Mouse (Mus musculus): ENCODE data around the gene Pik3cb. TPM values are rescaled to one million over a fixed set of nuclear protein-coding genes. Genes with fewer than 3 reads are reported as not detected.

The Pik3cb gene
- polyA plus RNA-seq, 1 experiment, result 2.5 TPM

DNA sequence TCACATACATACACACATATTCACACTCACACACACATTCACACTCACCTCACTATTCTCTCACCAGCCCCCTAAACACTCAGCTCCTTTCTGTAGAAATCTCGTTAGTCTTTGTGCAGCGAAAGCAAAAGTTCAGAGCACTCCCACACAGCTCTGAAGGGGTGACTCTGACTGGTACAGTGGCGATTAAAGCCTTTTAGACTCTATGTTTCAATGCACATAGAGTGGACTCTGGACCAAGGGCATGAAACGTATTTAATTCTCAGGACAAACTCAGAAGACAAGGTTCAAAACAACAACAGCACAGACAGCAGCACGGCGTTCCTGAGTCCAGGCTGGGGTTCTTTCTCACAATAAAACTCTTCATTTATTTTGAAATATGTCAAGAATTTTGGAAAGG lies 122.7 kb downstream of the Pik3cb start:
- DNase-seq (ENCODE audit: low read depth, low spot score), result no peak
- WGBS, result 68% methylated on average over 6 of the region's 6 CpGs

DNA sequence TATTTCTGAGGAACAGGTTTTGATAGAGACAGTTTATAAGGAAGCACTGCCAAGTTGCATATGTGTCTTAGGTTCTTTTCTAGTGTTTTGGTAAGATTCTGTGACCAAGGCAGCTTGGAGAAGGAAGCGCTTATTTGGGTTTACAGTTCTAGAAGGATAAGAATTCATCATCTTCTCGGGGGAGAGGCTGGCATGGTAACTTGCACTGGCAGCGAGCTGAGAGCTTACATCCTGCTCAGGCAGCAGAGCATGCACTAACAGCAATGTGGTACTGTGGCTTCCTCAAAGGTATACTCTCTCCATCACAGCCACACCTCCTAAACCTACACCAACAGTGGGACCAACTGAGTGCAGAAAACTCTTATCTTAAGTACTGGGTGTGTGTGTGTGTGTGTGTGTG lies 123.7 kb downstream of the Pik3cb start:
- DNase-seq (ENCODE audit: low read depth, low spot score), result no peak
- WGBS, result 63% methylated on average over 3 of the region's 3 CpGs

DNA sequence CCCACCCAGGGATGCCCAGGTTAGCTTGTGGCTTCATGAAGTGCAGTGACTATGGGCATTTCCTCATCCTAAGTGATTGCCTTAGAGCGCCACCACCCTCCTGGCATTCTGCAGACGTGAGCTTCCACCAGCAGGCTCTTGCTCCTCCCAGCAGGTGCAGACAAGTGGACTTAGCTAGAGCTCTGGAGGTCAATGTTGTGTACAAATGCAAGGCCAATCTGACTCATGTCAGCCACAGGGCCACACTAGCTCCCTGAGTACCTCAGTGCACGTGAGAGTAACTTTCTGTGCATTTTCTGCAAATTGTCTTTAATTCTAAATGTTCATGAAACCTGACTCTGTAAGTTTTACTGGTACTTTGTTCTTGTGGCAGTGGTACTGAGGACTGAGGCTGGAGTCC lies 124.1 kb downstream of the Pik3cb start:
- 42% methylated on average over 3 of the region's 3 CpGs for WGBS
- DNase-seq (ENCODE audit: low read depth, low spot score), result no peak

DNA sequence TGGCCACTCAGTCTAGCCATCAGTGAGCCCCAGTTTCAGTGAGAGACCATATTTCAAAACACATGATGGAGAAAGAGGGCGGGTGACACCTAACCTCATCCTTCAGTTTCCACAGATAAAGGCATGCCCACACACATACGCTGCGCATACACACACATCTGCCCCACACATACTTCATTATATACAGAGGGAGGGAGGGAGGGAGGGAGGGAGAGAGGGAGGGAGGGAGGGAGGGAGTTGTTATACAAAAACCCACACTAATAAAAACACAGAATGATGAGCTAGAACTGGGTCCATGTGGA lies 130.6 kb downstream of the Pik3cb start:
- DNase-seq (ENCODE audit: low read depth, low spot score), result no peak
- 94% methylated on average over 3 of the region's 3 CpGs for WGBS

DNA sequence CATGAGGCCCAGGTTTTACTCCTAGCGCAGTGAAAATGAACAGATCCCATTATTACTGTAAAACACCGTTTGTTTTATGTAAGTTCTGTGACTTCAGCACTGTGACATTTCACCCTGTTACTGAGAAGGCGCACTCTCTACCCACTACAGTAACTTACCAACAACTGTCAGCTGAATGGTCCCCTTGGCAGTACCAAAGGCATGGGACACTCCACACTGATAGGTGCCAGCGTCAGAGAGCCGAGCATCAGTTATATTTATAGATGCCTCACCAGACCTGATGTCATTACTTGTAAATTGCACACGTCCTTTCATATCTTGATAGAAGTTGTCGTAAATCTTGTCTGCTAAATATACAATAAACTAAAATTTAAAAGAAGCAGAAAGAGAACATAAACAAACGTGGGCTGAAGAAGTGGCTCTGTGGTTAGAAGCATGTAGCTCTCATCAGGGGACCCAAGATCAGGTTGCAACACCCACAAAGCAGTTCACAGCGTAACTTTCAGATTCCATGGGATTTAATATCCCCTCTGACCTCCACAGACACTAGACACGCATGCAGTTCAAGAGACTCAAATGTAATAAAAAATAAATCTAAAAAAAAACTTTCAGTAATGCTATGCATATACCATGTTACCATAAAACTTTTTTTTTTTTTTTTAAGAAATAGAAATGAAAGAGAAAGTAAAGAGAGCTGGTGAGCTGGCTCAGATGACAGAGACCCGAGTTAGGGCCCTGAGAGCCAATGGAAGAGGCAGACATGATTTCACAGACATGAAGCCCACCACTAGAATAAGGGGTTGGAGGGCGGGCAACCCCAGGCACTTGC lies 131.1 kb downstream of the Pik3cb start:
- DNase-seq (ENCODE audit: low read depth, low spot score), result no peak
- 55% methylated on average over 12 of the region's 12 CpGs for WGBS

DNA sequence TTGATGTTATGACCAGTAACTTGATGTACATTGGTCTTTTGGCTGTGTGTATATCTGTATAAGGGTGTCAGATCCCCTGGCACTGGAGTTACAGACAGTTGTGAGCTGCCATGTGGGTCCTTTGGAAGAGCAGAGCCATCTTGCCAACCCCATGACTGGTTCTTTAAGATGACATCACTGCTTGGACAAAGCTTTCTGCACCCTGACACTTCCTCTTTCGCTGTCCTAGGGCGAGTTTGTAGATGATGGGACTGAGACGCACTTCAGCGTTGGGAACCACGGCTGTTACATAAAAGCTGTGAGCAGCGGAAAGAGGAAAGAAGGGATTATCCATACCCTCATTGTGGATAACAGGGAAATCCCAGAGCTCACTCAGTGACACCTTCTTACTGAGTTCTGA lies 139.1 kb downstream of the Pik3cb start:
- DNase-seq (ENCODE audit: low read depth, low spot score), result no peak
- WGBS, result 93% methylated on average over 6 of the region's 6 CpGs

DNA sequence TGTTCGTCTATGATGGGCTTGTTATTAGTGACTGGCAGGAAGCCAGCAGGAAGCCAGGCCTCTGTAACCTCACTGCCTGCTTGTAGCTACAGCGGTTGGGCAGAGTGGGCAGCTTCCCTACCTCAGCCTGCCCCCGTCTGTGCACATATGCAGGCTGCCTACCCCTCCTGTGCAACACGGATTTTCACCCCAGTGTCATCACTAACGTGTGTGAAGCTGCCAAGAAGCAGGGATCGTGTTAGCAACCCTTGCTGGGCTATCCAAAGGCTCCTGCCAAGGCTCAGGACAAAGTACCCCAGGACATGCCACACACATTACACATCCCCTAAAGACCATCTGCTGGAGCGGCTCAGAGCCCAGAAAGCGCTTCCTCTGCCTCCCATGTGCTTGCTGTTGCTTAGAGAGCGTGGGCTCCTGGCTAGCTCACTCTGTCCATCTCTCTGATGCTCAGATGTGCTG lies 140.5 kb downstream of the Pik3cb start:
- 74% methylated on average over 9 of the region's 9 CpGs for WGBS
- DNase-seq (ENCODE audit: low read depth, low spot score), result no peak

DNA sequence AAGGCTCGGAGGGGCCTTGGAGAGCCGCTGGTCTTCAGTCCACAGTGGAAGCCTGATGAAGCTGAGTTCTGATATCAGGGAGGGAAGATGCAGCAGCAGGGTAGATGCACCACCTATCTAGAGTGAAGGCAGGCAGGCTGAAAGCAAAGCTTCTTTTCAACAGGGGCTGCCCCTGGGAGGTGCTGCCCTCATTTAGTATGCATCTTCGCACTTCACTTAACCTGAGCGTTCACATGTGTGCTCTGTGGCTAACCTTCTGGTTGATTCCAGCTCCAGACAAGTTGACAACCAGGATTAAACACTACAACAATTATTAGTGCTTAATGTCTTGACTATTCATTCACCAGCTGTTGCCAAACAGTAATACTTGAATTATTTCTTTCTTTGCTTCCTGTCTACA lies 146.3 kb downstream of the Pik3cb start:
- WGBS, result 84% methylated on average over 4 of the region's 4 CpGs

DNA sequence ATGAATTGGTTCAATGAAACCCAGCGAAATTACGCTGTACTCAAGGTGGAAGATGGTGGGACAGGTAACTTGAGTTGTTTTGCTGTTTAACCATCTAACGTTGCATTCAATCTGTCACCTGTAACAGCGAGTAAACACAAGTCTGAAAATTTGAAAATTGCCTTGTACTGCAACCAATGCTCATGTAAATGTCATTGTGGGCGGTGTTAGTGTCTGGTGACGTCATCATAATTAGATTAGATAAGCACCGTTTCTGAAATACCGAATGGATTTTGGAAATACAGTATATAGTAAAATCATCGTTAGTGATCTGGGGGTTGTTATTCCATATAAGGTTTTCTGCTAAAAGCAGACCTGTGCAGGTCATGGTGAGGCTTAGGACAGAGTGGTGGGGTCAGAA lies 153.3 kb downstream of the Pik3cb start:
- DNase-seq (ENCODE audit: low read depth, low spot score), result no peak
- 26% methylated on average over 9 of the region's 9 CpGs for WGBS

More for the DNA sequence above, 146.3 kb downstream of the Pik3cb start:
- no peak for DNase-seq (ENCODE audit: low read depth, low spot score)

Other genes starting within 250 kb of the Pik3cb start
- gene 7420426K07Rik, start 237.5 kb downstream of the Pik3cb start, polyA plus RNA-seq (2012; rRNA removed), result not detected in 2 replicates
- gene Foxl2, start 185.3 kb downstream of the Pik3cb start, polyA plus RNA-seq (2012; rRNA removed), result not detected in 2 replicates
- 1.7 and 2.8 TPM in 2 replicates for gene Faim, start 154.2 kb downstream of the Pik3cb start, polyA plus RNA-seq (2012; rRNA removed)
- 298 and 304 TPM in 2 replicates for gene Gm1123, start 104.9 kb downstream of the Pik3cb start, polyA plus RNA-seq (2012; rRNA removed)
- gene Faiml, start 96.6 kb upstream of the Pik3cb start, polyA plus RNA-seq (2012; rRNA removed), result not detected in 2 replicates
- 2.0 and 2.2 TPM in 2 replicates for gene Cep70, start 102.7 kb upstream of the Pik3cb start, polyA plus RNA-seq (2012; rRNA removed)
- 0.22 and 0.24 TPM in 2 replicates for gene Esyt3, start 217.9 kb upstream of the Pik3cb start, polyA plus RNA-seq (2012; rRNA removed)

Measured in large intestine, adult 2 months (tissue).